Mouse (Mus musculus): ENCODE measurements around the gene 9430015G10Rik.

GRCm38 (mm10) chr4:156100501-156100900 is 9.3 kb upstream of the 9430015G10Rik start:
- TF ChIP-seq CTCF (IDR thresholded peaks at IDR 0.05; ENCODE audit: extremely low read depth, insufficient read depth, insufficient read length, insufficient replicate concordance) (no peak), POLR2A (IDR thresholded peaks at IDR 0.05; ENCODE audit: low read depth, low read length) (no peak)

Data from spleen, adult 2 months (tissue).